Mouse (Mus musculus): ENCODE measurements at regions not wholly inside any gene's neighbourhood (a gene's known extent, or its start where the extent isn't known, plus 50 kb on each side); places are given as distances from the start of the nearest gene placed in this dataset.

DNA sequence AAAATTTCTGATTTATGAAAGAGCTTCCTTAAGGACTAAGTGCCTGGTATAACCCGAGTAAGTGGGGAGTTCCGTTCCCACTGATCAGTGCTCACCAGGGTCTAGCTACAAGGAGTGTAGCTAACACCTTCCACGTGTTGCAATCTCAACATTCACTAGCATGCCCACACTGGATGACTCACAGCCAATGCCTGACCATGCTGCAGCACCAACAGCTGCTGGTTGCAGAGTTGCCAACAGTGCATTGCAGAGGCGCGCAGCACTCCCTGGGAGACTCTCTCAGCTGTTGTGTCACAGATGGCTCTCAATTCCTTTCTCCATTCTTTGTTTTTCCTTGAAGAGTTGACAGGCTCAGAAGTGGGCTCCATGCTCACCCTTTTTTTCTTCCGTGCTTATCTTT, 787.5 kb upstream of the Tenm3 start:
- TF ChIP-seq CHD2 (IDR thresholded peaks at IDR 0.05; ENCODE audit: low read depth, low read length) (no peak), HCFC1 (IDR thresholded peaks at IDR 0.05; ENCODE audit: borderline replicate concordance, insufficient read depth, low read length) (no peak), MAFK (IDR thresholded peaks at IDR 0.05; ENCODE audit: insufficient read depth, low read depth, low read length) (no peak), ZNF384 (IDR thresholded peaks at IDR 0.05; ENCODE audit: low read depth, low read length) (no peak)
